Mouse (Mus musculus) megakaryocyte progenitor cell, adult 5-6 weeks (primary cell): ENCODE measurements around the gene Ms4a7. TPM values are rescaled to one million over a fixed set of nuclear protein-coding genes. Genes with fewer than 3 reads are reported as not detected.
"Not testable (repeated sequence)": the region's sequence is repeated elsewhere in the genome, so short reads cannot be mapped to it uniquely, and the experiment has no call there.

ENCODE experiments used
- ATAC-seq: replicated peaks from 2 replicates; pipeline ENCODE4 v1.8.0; 2016; ENCODE audit warnings: mild to moderate bottlenecking, moderate TSS enrichment, inconsistent platforms; ENCODE audit not compliant: poor library complexity
- total RNA-seq, 2 experiments: library from RNA; stranded (forward) in 1 of 2; stranded (reverse) in 1 of 2; fragments of 157-497, 149-512 nt in 1 of 2; fragments of 200-1000 nt in 1 of 2; gene quantifications; 2 replicates each; pipeline versions ENCODE4 v1.2.3 to v1.2.4; 2015 to 2017

Gene Ms4a7
- not detected in 2 replicates for total RNA-seq (2015)
- 0.64 TPM in 1 of 2 replicates, not detected in the other for total RNA-seq (2017)

DNA sequence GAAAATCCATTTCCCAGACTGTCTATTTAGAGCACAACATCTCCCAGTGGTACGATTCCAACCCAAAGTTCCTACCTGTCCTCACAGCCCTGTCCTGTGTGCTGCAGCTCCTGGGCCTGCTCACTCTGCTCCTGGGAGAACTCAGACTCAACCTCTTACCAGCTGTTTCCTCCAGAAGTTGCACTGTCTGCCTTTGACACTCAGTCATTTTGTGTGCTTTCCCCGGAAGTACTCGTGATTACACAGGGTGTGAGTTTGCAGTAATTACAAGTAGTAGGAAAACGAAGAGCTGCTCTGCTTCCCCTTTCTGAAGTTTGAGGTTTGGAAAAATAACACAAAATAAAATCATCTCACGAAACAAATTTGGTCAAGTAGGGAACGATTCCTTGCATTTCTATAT, at the start of gene Ms4a7:
Gene Ms4a7 (minus strand): TSS at position 215 of the 400 bp plus-strand sequence.
- peak; percentile 94 for ATAC-seq

DNA sequence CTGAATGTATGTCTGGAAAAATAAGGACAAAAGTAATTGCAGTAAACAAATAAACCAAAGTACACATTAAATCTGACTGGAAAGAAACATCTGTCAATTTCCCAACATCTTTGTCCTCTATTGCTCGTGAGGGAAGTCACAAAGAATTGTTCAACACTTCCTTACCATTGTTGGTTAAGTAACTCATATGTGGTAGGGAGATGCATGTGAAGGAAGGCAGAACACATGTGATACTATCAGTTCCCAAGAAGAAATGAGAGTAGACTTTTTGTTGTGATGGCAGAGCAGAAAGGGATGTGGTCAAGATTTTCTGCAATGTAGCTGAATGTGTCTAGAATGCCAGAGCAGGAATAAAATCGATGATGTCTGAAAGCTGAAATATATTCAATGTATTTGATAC, 40.5 kb upstream of the Ms4a7 start:
- ATAC-seq = peak; percentile 72

DNA sequence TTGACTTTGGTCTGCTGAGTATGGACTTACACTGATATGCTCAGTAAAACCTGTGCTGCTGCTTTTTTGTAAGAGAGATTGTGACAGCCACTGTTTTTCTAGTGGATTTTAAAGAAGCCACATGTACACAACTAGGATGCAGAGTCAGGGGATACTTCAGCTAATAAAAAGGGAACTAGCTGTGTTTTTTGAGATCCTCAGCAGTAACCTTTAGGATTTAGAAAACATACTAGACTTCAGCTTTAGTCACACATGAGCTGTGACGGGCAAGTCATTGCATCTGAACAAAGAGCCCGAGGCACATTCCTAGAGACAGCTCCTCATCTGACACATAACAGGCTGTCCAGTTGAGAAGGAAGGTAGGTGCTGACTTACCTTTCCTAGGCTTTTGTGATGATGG, 39.3 kb upstream of the Ms4a7 start, which contains the start of gene Ms4a4a:
Gene Ms4a4a (plus strand): TSS at position 251 of the 400 bp plus-strand sequence.
- ATAC-seq = no peak

DNA sequence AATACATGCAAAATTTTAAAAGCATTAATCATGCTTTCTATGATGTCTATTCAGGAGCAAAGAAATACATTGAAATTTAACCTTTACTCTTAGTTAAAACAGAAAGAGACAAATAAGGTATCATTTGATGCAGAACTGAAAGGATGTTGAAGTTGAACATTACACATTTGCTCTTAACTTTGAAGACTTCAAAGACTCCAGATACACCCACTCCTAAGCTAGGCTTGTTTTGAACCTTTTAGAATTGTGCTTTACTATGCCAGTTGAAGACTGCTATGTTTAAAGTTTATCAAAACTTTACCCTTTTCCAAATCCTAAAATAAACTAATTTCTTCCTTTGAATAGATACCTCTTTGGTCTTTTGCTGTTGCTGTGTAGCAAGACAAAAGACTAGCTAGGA, 35.2 kb upstream of the Ms4a7 start:
- ATAC-seq = no peak

DNA sequence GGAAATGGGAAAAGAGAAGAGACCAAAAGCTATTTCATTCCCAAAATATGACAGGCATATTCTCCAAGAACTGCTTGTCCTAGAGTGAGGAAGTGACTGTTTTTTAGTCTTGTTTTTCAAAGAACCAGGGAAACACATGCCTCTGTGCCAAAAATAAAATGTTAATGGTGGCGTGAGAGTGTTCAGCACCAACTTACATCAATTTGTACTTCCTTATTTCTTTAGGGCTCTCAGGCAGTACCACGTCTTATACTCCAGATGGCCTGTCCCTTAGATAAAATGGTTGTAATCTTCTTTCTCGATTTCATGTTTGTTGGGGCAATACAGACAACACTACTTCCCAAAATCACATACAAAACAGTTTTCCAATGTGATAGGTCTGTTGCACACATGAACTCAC, 32.4 kb upstream of the Ms4a7 start:
- no peak for ATAC-seq

DNA sequence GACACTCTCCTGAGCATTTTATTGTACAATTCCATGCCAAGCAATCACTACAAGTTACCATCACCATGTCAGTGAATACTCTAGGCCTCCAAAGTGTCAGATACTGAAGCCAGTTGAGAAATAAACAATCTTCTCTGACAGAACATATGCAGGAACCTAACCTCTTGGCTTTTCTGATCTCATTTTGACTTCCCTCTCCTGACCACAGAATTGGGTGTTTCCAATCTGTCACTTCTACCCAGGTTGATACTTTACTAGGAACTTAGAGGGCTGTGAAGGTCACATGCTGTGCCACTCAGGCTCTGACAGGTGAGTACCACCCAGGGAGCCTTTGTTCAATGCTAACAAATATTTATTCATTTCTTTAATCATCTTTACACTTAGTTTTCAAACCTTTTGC, 26.1 kb upstream of the Ms4a7 start:
- ATAC-seq = no peak

DNA sequence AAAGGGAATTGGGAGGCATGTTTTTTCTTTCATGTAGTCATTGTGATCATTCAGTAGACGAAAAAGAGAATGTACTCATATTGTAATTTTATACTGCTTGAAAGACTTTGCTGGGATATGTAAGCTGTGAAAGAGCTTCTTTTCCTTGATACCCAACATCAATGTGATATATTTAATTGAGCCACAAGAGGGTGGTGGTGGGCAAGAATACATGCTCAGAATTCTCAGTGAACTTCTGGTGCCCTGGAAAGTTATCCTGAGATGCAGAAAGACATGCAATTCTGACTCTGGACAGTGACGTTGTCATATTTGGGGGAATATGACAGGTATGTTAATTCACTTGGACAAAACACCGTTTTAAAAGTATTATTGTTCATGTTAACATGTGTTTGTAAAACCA, 24.2 kb upstream of the Ms4a7 start:
- peak; percentile 37; the same call in 1 of the 2 replicates for ATAC-seq

DNA sequence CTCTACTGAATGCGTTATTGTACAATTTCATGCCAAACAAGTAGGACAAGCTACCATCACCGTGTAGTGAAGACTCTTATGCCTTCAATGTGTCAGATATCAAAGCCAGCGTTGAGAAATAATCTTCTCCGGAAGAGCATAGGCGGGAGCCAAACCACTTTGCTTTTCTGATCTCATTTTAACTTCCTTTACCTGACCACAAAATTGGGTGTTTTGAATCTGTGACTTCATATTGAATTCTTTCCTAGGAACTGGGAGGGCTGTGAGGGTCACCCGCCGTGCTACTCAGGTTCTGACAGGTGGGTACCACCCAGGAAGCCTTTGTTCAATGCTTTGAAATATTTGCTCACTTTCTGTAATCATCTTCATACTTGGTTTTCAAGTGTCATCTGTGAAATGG, 19.8 kb upstream of the Ms4a7 start:
- ATAC-seq = peak; percentile 64

DNA sequence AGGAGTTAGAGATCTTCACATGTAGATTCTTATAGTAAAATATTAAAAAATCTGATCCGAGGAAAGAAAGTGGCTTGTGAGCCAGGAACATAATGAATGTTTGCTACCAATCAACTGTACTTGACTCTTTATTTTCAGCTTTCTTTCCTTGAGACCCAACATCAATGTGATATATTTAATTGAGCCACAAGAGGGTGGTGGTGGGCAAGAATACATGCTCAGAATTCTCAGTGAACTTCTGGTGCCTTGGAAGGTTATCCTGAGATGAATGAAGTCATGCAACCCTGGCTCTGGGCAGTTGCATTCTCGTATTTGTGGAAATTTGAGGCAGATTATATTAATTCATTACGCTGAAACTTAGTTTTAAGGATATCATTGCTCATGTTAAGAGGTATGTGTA, 15.9 kb upstream of the Ms4a7 start:
- peak; percentile 60 for ATAC-seq

DNA sequence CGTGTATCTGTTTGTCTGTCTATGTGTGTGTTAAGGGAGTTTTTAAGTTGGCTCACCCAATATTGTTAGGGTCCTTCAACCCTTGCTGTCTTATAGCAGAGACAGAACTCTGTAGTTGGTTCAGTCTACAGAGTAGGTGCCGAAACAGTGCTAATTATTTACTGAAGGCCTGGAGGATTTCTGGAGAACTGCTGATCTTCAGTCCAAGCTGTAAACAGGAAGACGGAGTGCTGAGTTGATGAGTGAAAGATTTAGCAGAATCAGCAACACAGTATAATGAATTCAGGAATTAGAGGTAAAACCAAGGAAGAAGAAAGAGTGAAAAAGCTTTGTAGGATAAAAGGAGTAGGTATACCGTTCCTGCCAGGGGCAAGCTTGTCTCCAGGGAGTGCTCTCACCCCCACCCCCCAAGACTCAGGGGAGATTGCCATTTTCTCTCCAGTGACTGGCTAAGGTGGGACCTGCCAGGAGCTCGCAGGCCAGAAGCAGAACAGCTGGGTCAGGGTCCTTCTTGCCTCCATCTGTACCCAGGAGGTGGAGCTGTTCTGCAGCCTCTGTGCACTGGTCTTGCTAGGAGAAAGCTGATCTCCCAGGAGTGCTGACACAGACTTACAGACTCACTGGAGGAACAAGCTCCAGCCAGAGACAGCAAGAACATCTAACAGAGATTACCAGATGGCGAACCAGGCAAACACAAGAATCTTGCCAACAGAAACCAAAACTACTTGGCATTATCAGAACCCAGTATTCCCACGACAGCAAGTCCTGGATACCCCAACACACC, 13.9 kb upstream of the Ms4a7 start:
- ATAC-seq = no peak

DNA sequence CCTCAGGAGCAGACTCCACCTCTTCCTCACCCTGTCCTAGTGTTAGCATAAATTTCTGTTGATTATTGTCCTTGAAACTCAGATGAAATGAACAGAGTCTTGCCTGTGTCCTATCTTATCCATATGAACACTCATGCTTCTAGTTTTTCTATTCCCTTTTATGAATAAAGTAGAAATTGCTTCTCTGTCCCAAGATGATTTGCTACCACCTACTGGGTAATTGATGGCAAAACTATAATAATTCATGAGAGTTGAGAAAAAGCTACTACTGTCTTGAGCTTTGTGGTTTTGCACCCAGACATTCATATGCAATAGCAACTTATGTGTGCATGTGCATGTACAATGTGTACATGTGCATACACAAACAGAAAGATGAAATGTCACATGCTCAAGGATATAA, 8.0 kb upstream of the Ms4a7 start:
- ATAC-seq = no peak

DNA sequence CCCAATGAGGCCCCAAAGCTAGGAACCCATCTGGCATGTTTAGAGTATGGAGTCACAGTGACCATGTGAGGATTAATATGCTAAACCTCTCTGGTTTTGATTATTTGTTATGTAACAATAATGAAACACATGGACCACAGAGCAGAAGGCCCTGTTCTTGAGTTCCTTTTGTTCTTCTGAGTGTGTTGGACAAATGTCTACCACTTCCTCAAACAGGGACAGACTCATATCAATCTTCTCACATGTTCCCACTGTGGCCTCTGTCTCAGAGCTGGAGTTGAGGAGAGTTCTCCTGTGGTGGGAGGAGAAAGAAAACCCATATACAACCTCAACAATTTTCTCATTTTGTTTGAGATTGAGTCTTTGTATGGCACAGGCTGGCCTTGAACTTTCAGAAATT, 7.2 kb upstream of the Ms4a7 start:
- 0 out of 2 replicates have a peak, but pooled peaks have one; percentile 23 for ATAC-seq

DNA sequence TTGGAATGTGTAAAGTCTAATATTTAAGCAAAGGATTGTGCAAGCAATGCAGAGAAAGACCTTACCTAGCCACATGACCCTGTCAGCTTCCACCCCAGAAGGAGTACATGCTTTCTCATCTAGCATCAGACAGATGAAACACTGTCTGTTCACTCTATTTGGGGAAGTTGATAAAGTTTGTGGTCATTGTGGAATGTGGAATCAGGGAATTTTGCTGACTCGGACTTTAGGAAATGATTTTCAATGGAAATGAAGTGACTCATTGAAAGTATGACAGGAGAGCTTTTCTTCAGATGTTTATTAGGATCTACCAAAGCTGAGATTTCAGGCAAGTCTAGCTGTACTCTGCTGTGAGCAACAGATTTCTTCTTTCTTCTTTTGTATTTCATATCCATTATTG, 14.8 kb downstream of the Ms4a7 start:
- ATAC-seq = no peak

DNA sequence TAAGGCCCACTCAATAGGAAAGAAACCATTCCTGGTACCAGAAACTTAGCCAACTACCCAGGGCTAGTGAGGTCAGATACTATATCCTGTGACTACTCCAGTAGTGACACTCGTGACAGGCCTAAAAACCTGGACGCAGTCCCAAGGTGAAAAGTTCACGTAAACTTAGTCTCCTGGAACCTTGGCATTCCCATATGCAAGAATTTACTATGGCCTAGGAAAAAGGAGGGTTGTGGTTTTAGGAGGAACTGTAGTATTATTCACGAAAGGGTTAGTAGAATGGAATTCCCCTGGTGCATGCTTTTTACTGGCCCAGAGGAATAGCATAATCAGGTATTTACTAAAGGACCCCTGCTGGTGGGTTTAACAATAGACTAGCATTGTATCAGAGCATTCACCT, 19.2 kb downstream of the Ms4a7 start:
- no peak for ATAC-seq

DNA sequence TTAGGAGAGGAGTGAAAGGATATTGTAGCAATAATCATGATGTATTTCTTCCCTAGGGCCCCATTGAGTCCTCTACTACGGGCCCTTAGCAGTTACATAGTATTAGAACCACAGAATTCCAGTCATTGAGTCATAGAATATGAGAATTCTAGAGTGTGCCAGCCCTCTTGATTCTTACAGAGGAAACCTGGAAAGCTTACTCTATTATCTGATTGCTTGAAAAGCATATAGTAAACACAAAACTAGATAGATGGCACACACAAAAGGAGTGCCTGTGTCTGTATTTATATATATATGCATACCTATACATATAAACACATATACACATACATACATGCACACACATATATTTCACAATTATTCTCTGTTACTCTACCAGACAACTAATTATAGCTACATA, 21.6 kb downstream of the Ms4a7 start, which contains the start of gene Ms4a14:
Gene Ms4a14 (minus strand): TSS at position 101 of the 400 bp plus-strand sequence.
- ATAC-seq = no peak

DNA sequence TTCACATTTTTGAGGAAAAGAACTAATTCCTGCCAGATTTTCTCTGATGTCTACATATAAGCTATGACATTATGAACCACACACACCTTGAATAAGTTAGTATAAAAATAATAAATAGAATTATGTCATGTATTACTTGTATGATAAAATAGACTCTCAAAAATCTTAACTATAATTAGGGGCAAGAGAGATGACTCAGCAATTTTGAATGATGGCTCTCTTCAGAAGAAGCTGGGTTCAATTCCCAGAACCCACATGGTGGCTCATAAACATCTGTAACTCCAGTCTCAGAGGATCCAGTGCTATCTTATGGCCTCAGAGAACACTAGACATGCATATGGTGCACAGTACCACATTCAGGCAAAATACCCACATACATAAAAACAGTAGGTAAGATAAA, 27.1 kb downstream of the Ms4a7 start:
- no peak for ATAC-seq

DNA sequence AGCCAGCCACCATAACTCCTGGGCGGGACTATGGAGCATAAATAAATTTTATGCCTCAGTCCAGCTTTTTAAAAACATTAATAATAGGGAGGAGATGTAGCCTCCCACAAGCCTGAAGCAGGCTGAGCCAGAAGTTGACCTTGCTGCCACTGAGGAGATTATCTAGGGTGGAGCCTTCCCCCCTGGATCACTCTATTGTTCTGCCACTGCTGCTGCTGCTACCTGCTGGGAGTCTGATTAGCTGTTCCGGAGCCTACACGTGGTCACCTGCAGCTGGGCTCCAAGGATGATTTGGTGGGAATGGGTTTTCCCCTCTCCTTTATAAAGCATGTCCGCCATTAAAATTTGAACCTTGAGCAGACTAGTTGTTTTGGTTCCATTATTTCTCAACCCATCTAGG, 36.4 kb downstream of the Ms4a7 start:
- not testable (repeated sequence) for ATAC-seq

DNA sequence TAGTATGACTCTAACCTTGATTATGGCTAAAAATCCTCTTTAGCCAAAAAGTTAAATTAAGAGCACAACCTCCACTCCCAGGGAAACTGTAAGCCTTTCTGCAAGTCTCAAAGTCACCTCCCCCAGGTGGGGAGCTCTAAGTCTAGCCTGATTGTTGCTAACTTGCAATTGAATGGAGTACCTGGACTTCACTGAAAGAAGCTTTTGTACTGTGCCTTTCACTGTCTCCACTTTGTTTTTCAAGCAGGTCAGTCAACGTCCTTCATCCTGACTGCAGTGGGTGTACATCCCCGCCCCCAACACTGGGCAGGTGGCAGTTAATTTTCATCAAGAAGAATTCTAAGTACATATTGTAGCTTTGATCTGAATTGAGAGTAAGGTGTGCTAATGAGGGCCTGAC, 37.0 kb downstream of the Ms4a7 start:
- no peak for ATAC-seq

DNA sequence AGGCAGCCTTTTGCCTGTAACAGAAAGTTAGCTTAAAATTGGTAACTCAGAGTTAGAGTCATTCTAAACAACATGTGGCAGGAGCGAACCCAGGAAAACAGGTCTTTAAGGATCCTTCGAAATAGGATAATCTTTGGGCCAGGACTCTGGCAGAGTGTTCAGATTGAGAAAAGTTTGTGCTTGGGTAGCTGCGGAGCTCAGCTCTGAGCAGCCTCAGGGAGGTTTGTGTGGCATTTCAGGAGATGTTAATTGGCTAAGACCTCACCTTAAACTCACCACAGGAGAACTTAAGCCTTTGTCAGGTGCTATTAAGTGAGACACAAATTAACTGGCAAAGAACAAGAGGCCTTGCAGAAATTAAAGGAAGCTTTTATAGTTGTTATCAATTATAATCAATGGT, 42.3 kb downstream of the Ms4a7 start:
- ATAC-seq = not testable (repeated sequence)

DNA sequence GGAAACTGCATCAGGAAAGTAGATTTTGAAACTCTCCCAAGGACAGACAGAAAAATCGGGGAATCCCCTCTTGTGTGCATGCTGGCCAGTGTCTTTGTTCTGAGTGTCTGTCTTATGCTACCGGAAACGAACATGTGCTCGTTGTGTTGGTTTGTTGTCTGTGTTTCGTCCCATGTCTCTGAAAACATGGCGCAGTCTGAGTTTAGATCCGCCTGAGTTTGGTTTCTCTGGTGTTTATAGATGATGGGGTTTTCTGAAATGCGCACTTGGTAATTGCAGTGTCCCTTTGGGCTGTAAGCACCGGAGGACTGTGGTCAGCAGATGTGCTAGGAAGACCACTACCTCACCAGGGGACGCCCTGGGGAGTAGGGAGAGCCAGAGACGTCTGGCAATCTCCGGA, 43.0 kb downstream of the Ms4a7 start:
- ATAC-seq = no peak

DNA sequence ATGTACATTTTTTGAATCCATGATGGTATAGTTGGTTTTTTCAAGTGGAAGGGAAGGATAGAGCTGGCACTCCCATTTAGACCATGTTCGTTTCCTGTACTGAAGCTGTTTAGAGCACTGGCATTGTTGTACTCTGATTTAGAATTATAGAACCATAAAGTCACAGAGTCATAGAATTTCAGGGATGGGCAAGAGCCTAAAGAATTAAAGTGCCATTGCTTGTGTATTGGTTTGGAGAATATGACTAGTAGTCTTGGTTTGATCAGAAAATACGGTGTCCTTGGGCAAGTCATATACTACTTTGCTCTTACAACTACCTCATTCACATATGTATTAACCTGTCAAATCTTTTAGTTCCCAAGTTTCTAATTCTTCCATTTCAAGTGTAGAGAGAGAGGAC, 52.2 kb downstream of the Ms4a7 start, which contains the start of gene Ms4a5:
Gene Ms4a5 (minus strand): TSS at position 101 of the 400 bp plus-strand sequence.
- no peak for ATAC-seq

DNA sequence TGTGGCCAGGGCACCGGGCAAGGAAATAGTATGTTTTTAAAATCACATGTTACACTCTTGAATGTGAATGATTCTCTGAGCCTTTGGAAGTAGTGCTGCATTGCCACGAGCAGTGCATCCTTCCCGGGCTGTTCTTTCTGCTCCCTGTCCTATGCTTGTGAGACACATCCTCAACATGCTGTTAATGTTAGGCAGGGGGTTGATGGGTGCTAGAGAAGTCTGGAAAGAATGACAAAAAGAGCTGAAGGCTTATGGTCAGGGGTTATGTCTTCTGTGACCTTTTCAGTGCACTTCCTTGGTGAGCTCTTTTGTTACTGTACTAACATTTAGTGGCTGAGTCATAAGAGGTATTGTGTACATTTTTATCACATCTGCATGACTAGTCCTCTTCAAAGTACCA, 55.7 kb downstream of the Ms4a7 start:
- ATAC-seq = no peak

DNA sequence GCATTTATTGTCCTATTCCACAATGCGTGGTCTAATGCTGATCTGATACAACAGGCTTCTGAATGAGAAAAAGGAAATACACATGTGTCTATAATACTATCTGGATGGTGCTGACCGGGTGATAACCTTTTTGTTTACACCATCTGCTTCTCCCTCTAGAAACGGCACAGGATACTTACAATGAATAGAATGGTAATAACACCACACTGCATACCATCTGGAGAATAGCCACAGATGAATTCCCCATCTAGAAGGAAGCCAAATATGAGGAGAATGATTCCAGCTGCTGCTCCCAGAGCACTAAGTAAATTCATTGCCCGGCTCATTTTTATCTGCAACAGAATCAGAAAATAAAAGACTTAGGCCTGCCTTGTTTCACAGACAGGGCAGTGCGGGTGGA, 59.5 kb downstream of the Ms4a7 start:
- no peak for ATAC-seq
